Mouse (Mus musculus) intestine, postnatal 0 days (tissue): ENCODE data around the gene Medag. TPM values are rescaled to one million over a fixed set of nuclear protein-coding genes. Genes with fewer than 3 reads are reported as not detected.

ENCODE experiments used
- ATAC-seq: fragments of 200-750 bp; cut with Nextera tagmentation; 2 replicates; pipeline ENCODE4 v1.8.0; 2017; ENCODE audit warnings: mild to moderate bottlenecking, moderate TSS enrichment, moderate library complexity
- H3K27ac ChIP-seq: fragments of 300-500 bp; sonication (generic); 2 replicates; pipeline ENCODE4 v1.5.1; 2014; ENCODE audit warnings: mild to moderate bottlenecking, low read depth, low read length, moderate library complexity
- H3K27me3 ChIP-seq: fragments of 300-500 bp; sonication (generic); replicated peaks from 2 replicates; pipeline ENCODE4 v1.6.1; 2014; ENCODE audit warnings: low read length, mixed read lengths; ENCODE audit not compliant: control insufficient read depth, insufficient read depth
- H3K36me3 ChIP-seq: fragments of 300-500 bp; sonication (generic); 2 replicates; pipeline ENCODE4 v1.6.1; 2014; ENCODE audit warnings: mild to moderate bottlenecking, moderate library complexity; ENCODE audit not compliant: control insufficient read depth, insufficient read depth
- H3K4me1 ChIP-seq: fragments of 300-500 bp; sonication (generic); replicated peaks from 2 replicates; pipeline ENCODE4 v1.6.1; 2014; ENCODE audit warnings: antibody characterized with exemption, low read length, mixed read lengths; ENCODE audit not compliant: control insufficient read depth, insufficient read depth
- H3K4me2 ChIP-seq: fragments of 300-500 bp; sonication (generic); replicated peaks from 2 replicates; pipeline ENCODE4 v1.6.1; 2014; ENCODE audit warnings: low read depth, mild to moderate bottlenecking, moderate library complexity
- H3K4me3 ChIP-seq: fragments of 300-500 bp; sonication (generic); 2 replicates; pipeline ENCODE4 v1.5.1; 2014; ENCODE audit warnings: low read depth, low read length
- H3K9ac ChIP-seq: fragments of 300-500 bp; sonication (generic); 2 replicates; pipeline ENCODE4 v1.6.1; 2014; ENCODE audit warnings: mild to moderate bottlenecking, low read depth, low read length
- H3K9me3 ChIP-seq: fragments of 300-500 bp; sonication (generic); 2 replicates; pipeline ENCODE4 v1.6.1; 2016; ENCODE audit warnings: mixed run types; ENCODE audit not compliant: control insufficient read depth
- CTCF ChIP-seq: sonication (generic); IDR thresholded peaks from 2 replicates; pipeline ENCODE4 v1.5.1; 2016; ENCODE audit warnings: low read depth, mild to moderate bottlenecking, control low read depth, antibody characterized with exemption, moderate library complexity
- WGBS: fragments of 180-500 bp; shearing (Covaris S2); extraction: QIAGEN DNeasy Blood & Tissue Kit; methylation state at CpG from one replicate; pipeline ENCODE4 v1.1.7; 2014; 5-methylcytosine and 5-hydroxymethylcytosine counted together
- polyA plus RNA-seq: library from polyadenylated mRNA; unstranded; fragments of >200 nt; fragmentation: Nextera tagmentation; extraction: Ambion mirVana; gene quantifications from 2 replicates; pipeline ENCODE4 v1.2.1, GENCODE M21; 2015

The Medag gene
- polyA plus RNA-seq, 1 experiment from 2014 or later, result 1.6 TPM

GRCm38 (mm10) chr5:149451209-149451681 is 39.7 kb downstream of the Medag start:
- ATAC-seq, result no peak
- 75% methylated on average over 7 of the region's 7 CpGs for WGBS
- H3K36me3 ChIP-seq, result no peaks in the 10 kb centered on the region
- H3K4me2 ChIP-seq, result no peak overlapping the region
- no peak for TF ChIP-seq CTCF
- no peaks in the 10 kb centered on the region for H3K4me1 ChIP-seq
- no peaks in the 10 kb centered on the region for H3K9me3 ChIP-seq
- H3K4me3 ChIP-seq, result no peak overlapping the region
- no peak overlapping the region for H3K27ac ChIP-seq
- H3K27me3 ChIP-seq, result no peaks in the 10 kb centered on the region
- H3K9ac ChIP-seq, result no peak overlapping the region

GRCm38 (mm10) chr5:149454281-149454680 is 42.7 kb downstream of the Medag start:
- no peaks in the 10 kb centered on the region for H3K27me3 ChIP-seq
- no peaks in the 10 kb centered on the region for H3K4me1 ChIP-seq
- no peak for ATAC-seq
- no peaks in the 10 kb centered on the region for H3K36me3 ChIP-seq
- WGBS, result 27% methylated on average over 6 of the region's 6 CpGs
- H3K9ac ChIP-seq, result no peak overlapping the region
- peak; percentile 81 for TF ChIP-seq CTCF
- H3K4me2 ChIP-seq, result no peak overlapping the region
- no peak overlapping the region for H3K4me3 ChIP-seq
- no peaks in the 10 kb centered on the region for H3K9me3 ChIP-seq
- no peak overlapping the region for H3K27ac ChIP-seq

GRCm38 (mm10) chr5:149456544-149456943 is 45.0 kb downstream of the Medag start:
- Histone ChIP-seq H3K4me3 (no peak overlapping the region), H3K9ac (no peak overlapping the region), H3K4me1 (no peaks in the 10 kb centered on the region), H3K27ac (no peak overlapping the region), H3K27me3 (no peaks in the 10 kb centered on the region), H3K9me3 (no peaks in the 10 kb centered on the region), H3K36me3 (no peaks in the 10 kb centered on the region), H3K4me2 (no peak overlapping the region)
- TF ChIP-seq CTCF, result peak; percentile 47
- no peak for ATAC-seq
- 70% methylated on average over 7 of the region's 7 CpGs for WGBS

DNA sequence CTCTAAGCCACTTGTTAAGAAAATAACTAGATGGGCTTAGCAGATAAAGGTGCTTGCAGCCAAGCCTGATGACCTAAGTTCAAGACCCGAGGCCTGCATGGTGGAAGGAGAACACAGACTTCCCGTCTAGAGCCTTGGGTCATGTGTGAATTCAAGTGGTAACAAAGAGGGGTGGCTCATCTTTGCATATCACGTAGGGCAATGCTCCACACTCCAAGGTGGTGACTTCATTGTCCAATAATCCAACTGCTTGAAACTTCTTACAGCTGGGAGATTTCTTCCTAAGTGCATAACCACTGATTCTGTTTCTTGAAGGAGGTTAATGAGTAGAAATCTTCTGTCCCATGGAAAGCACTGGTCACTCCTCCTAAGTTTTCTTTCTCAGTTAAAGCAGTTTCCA is 50.5 kb downstream of the Medag start:
- no peak overlapping the region for H3K4me2 ChIP-seq
- H3K27me3 ChIP-seq, result no peaks in the 10 kb centered on the region
- H3K4me1 ChIP-seq, result no peaks in the 10 kb centered on the region
- H3K9ac ChIP-seq, result no peak overlapping the region
- no peak overlapping the region for H3K4me3 ChIP-seq
- WGBS, result 65% methylated on average over 3 of the region's 3 CpGs
- H3K36me3 ChIP-seq, result no peaks in the 10 kb centered on the region
- H3K9me3 ChIP-seq, result no peaks in the 10 kb centered on the region
- no peak for TF ChIP-seq CTCF
- ATAC-seq, result no peak
- H3K27ac ChIP-seq, result no peak overlapping the region

GRCm38 (mm10) chr5:149465305-149465704 is 53.8 kb downstream of the Medag start:
- H3K27me3 ChIP-seq, result no peaks in the 10 kb centered on the region
- 53% methylated on average over 5 of the region's 5 CpGs for WGBS
- no peaks in the 10 kb centered on the region for H3K9me3 ChIP-seq
- no peaks in the 10 kb centered on the region for H3K36me3 ChIP-seq
- H3K4me2 ChIP-seq, result no peak overlapping the region
- no peak for TF ChIP-seq CTCF
- no peak overlapping the region for H3K27ac ChIP-seq
- no peak overlapping the region for H3K9ac ChIP-seq
- no peaks in the 10 kb centered on the region for H3K4me1 ChIP-seq
- ATAC-seq, result no peak
- no peak overlapping the region for H3K4me3 ChIP-seq

GRCm38 (mm10) chr5:149474142-149474541 is 62.6 kb downstream of the Medag start:
- Histone ChIP-seq H3K9ac (no peak overlapping the region), H3K27ac (no peak overlapping the region), H3K36me3 (no peaks in the 10 kb centered on the region), H3K4me2 (no peak overlapping the region), H3K4me3 (no peak overlapping the region), H3K4me1 (no peaks in the 10 kb centered on the region), H3K9me3 (no peaks in the 10 kb centered on the region), H3K27me3 (no peaks in the 10 kb centered on the region)
- 94% methylated on average over 9 of the region's 9 CpGs for WGBS
- no peak for ATAC-seq
- peak; percentile 18; the same call in 1 of the 2 replicates for TF ChIP-seq CTCF
